Mouse (Mus musculus) cerebellum, postnatal 14 days (tissue): ENCODE results near the gene Eml1.
A peak's percentile ranks its signal among the peaks of the same experiment; 100 is the strongest.

Source experiments
- DNase-seq, 2 experiments: peaks; one replicate each; pipeline ENCODE4 v3.0.0; 2021; ENCODE audit warnings: mixed read lengths in 2 of 2

Eml1 gene

GRCm38 (mm10) chr12:108422858-108423631 lies 52.3 kb downstream of the Eml1 start:
- peak; percentile 93 to 96 for DNase-seq

GRCm38 (mm10) chr12:108430964-108431363 lies 60.2 kb downstream of the Eml1 start:
- no peak for DNase-seq

- DNase-seq = no peak
Observed at GRCm38 (mm10) chr12:108431714-108432113, 61.0 kb downstream of the Eml1 start.

GRCm38 (mm10) chr12:108432578-108432977 lies 61.8 kb downstream of the Eml1 start:
- peak; percentile 75 to 82 for DNase-seq

- peak; percentile 52 to 61 for DNase-seq
Observed at GRCm38 (mm10) chr12:108433030-108433429, 62.3 kb downstream of the Eml1 start.

- DNase-seq = no peak
Observed at GRCm38 (mm10) chr12:108433498-108433897, 62.7 kb downstream of the Eml1 start.

- DNase-seq = no peak
Observed at GRCm38 (mm10) chr12:108435444-108436015, 64.8 kb downstream of the Eml1 start.

GRCm38 (mm10) chr12:108436029-108436923 lies 65.5 kb downstream of the Eml1 start:
- no peak for DNase-seq

- DNase-seq = no peak
Observed at GRCm38 (mm10) chr12:108437446-108437845, 66.7 kb downstream of the Eml1 start.

GRCm38 (mm10) chr12:108443271-108443670 lies 72.5 kb downstream of the Eml1 start:
- no peak for DNase-seq

GRCm38 (mm10) chr12:108443708-108444107 lies 73.0 kb downstream of the Eml1 start:
- DNase-seq = no peak

GRCm38 (mm10) chr12:108444166-108445115 lies 73.7 kb downstream of the Eml1 start:
- DNase-seq = no peak

- peak; percentile 49 to 57 for DNase-seq
Observed at GRCm38 (mm10) chr12:108446721-108447120, 76.0 kb downstream of the Eml1 start.

GRCm38 (mm10) chr12:108448396-108448795 lies 77.6 kb downstream of the Eml1 start:
- no peak for DNase-seq

- DNase-seq = no peak
Observed at GRCm38 (mm10) chr12:108449935-108450334, 79.2 kb downstream of the Eml1 start.

GRCm38 (mm10) chr12:108450546-108450945 lies 79.8 kb downstream of the Eml1 start:
- DNase-seq = no peak

- DNase-seq = no peak
Observed at GRCm38 (mm10) chr12:108452151-108452874, 81.6 kb downstream of the Eml1 start.

- DNase-seq = no peak
Observed at GRCm38 (mm10) chr12:108453561-108454044, 82.8 kb downstream of the Eml1 start.

- DNase-seq = peak; percentile 92
Observed at GRCm38 (mm10) chr12:108455004-108455403, 84.2 kb downstream of the Eml1 start.

- no peak for DNase-seq
Observed at GRCm38 (mm10) chr12:108472898-108473297, 102.1 kb downstream of the Eml1 start.

- DNase-seq = no peak
Observed at GRCm38 (mm10) chr12:108474440-108474839, 103.7 kb downstream of the Eml1 start.
